In genomic region chr19:57211444-57212111, GRCm38 (mm10) we compare ENCODE assay signal across 8 mouse cellular contexts.
A peak's percentile ranks its signal among the peaks of the same experiment; 100 is the strongest.
DNase-seq lines count a peak whose midpoint lies in the region; ATAC-seq and TF ChIP-seq lines count a peak whose summit lies in the region.

No protein-coding gene starts in this region.

- no peak for ATAC-seq in heart, embryonic 15.5 days (replicated peaks; ENCODE audit: insufficient number of reproducible peaks, insufficient read depth, low FRiP score, low read depth)
- ATAC-seq in megakaryocyte-erythroid progenitor cell, adult 5-6 weeks (replicated peaks; ENCODE audit: low FRiP score, low TSS enrichment, poor library complexity, severe bottlenecking), result peak; percentile 53; the same call in 1 of the 2 replicates

- H3K4me1 ChIP-seq in heart, embryonic 15.5 days (replicated peaks), result peaks cover 28% of the 10 kb centered on the region

- H3K27ac ChIP-seq in heart, embryonic 15.5 days, result peak overlapping the region; percentile 8

- no peaks in the 10 kb centered on the region for H3K36me3 ChIP-seq in heart, embryonic 15.5 days

- no peak overlapping the region for H3K4me3 ChIP-seq in heart, embryonic 15.5 days

- DNase-seq in gastrocnemius, postnatal 25 days, result peak; percentile 70
- DNase-seq in gastrocnemius, postnatal 10 days, result no peak
- peak; percentile 77 for DNase-seq in brain, embryonic 14.5 days (ENCODE audit: low read depth)
- DNase-seq in layer of hippocampus, adult 9-11 months, result peak; percentile 90
- no peak for DNase-seq in adipocyte (ENCODE audit: low spot score)
- DNase-seq in embryo, embryonic 10 days (ENCODE audit: low spot score), result no peak

- H3K9ac ChIP-seq in heart, embryonic 15.5 days, result no peak overlapping the region

- H3K4me2 ChIP-seq in heart, embryonic 15.5 days, result no peak overlapping the region

- H3K27me3 ChIP-seq in heart, embryonic 15.5 days, result no peaks in the 10 kb centered on the region

- 68% methylated on average over 15 of the region's 15 CpGs for WGBS in heart, embryonic 15.5 days

- TF ChIP-seq POLR2A in brain, embryonic 14.5 days (IDR thresholded peaks at IDR 0.05; ENCODE audit: borderline replicate concordance, extremely low read depth, insufficient read depth, insufficient read length, poor library complexity, severe bottlenecking), result no peak

- no peaks in the 10 kb centered on the region for H3K9me3 ChIP-seq in heart, embryonic 15.5 days (replicated peaks)

- no peak for TF ChIP-seq CTCF in brain, embryonic 14.5 days (IDR thresholded peaks at IDR 0.05; ENCODE audit: borderline replicate concordance, extremely low read depth, insufficient read depth, insufficient read length)

Comparison
In these comparisons a context has a peak if more than half of its experiments do, and no peak if none do; other contexts are left out.
1. DNase-seq: peak in gastrocnemius, postnatal 25 days (single experiment), brain, embryonic 14.5 days (single experiment) and layer of hippocampus, adult 9-11 months (single experiment); none in gastrocnemius, postnatal 10 days (single experiment), adipocyte (single experiment) and embryo, embryonic 10 days (single experiment).